ENCODE assay signal across 9 mouse cellular contexts in the genomic region with DNA sequence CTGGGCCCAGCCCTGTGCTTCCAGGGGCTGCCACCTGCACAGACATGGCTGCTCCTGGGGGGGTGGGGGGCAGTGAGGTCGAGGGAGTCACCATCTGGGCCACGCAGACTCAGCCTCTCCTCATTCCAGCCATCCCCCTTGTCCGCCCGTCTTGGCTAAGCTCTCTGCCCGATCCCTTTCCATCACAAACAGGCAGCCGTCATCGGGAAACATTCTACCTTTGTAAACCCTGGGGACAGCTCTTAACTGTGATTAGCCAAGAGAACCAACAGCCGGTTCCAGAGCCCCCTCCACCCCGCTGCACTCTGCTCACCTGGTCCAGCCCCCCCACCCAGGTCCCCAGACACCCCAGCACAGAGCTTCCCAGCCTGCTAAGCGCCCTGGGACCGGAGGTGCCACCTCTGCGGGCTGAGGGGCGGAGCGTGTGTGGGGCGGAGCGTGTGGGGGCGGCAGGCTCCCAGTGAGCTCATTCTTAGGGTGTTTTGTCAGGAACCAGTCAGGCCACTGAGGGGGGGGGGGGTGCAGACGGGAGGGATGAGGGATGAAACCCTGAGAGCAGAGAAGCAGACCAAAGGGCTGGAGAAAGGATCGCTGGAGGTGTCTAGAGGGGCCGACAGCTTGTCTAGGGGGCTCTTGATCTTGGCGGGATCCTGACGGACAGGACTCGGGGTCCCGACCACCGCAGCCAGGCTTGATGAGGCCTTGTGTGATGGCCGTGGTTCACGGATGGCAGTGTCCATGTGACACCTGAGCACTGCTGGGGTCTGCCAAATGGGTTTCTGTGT. TPM values are rescaled to one million over a fixed set of nuclear protein-coding genes. Genes with fewer than 3 reads are reported as not detected.
DNase-seq lines count a peak whose midpoint lies in the region; ATAC-seq and TF ChIP-seq lines count a peak whose summit lies in the region.
"Had no signal": no experiment of that assay in that cellular context is flagged by ENCODE, and none has a peak within 500 bp of the region (broad histone marks: within the 10 kb centered on the region; RNA-seq: fewer than 3 reads in every experiment).

No protein-coding gene starts in this region.

- ATAC-seq in hindbrain, embryonic 13.5 days (ENCODE audit: low FRiP score), result 0 out of 2 replicates have a peak, but pooled peaks have one; percentile 8
- no peak for ATAC-seq in limb, embryonic 15.5 days (ENCODE audit: insufficient number of reproducible peaks, low FRiP score, low TSS enrichment, low read depth)
- ATAC-seq in midbrain, embryonic 14.5 days (ENCODE audit: low FRiP score, low TSS enrichment), result no peak

- H3K9me3 ChIP-seq in embryonic facial prominence, embryonic 10.5 days, result peaks cover 9% of the 10 kb centered on the region
- H3K9me3 ChIP-seq in hindbrain, embryonic 13.5 days, result peaks cover 5% of the 10 kb centered on the region; the same call in 1 of the 2 replicates
- peaks cover 6% of the 10 kb centered on the region; the same call in 1 of the 2 replicates for H3K9me3 ChIP-seq in limb, embryonic 15.5 days
- peaks cover 5% of the 10 kb centered on the region; the same call in 1 of the 2 replicates for H3K9me3 ChIP-seq in midbrain, embryonic 14.5 days (ENCODE audit: control insufficient read depth, low read length)

- H3K4me2 ChIP-seq in hindbrain, embryonic 13.5 days, result peak overlapping the region; percentile 47
- H3K4me2 ChIP-seq in limb, embryonic 15.5 days, result peak overlapping the region; percentile 47
- H3K4me2 ChIP-seq in midbrain, embryonic 14.5 days (ENCODE audit: low read length), result peak overlapping the region; percentile 46

- H3K27me3 ChIP-seq in embryonic facial prominence, embryonic 10.5 days (replicated peaks; ENCODE audit: low read depth, poor library complexity, severe bottlenecking), result peaks cover 67% of the 10 kb centered on the region
- peaks cover 60% of the 10 kb centered on the region for H3K27me3 ChIP-seq in hindbrain, embryonic 13.5 days
- peaks cover 37% of the 10 kb centered on the region for H3K27me3 ChIP-seq in limb, embryonic 15.5 days
- H3K27me3 ChIP-seq in midbrain, embryonic 14.5 days (ENCODE audit: control insufficient read depth, insufficient read depth, low read length), result peaks cover 25% of the 10 kb centered on the region

- peak; percentile 38 for DNase-seq in gastrocnemius, adult 2 months
- DNase-seq in gastrocnemius, postnatal 10 days, result no peak
- peak; percentile 67 for DNase-seq in embryonic facial prominence, embryonic 10.5 days (ENCODE audit: low spot score)
- no peak for DNase-seq in midbrain, embryonic 14.5 days
- peak; percentile 61 for DNase-seq in urinary bladder, postnatal 25 days (ENCODE audit: low spot score)
- DNase-seq in right cerebral cortex, postnatal 4 days, result no peak

- H3K9ac ChIP-seq in hindbrain, embryonic 13.5 days, result peak overlapping the region; percentile 58; the same call in 1 of the 2 replicates
- H3K9ac ChIP-seq in limb, embryonic 15.5 days, result peak overlapping the region; percentile 14
- H3K9ac ChIP-seq in midbrain, embryonic 14.5 days (replicated peaks; ENCODE audit: low read length), result no peak overlapping the region

- intact Hi-C loops in gastrocnemius, adult 2 months (cut with DNase I), result loop anchor here (10.0 kb wide), 2 partner anchors 105 to 175 kb away; a partner anchor contains a TSS

- H3K4me3 ChIP-seq in gastrocnemius, adult 2 months, result peak overlapping the region; percentile 49
- peak overlapping the region; percentile 53 for H3K4me3 ChIP-seq in embryonic facial prominence, embryonic 10.5 days
- H3K4me3 ChIP-seq in hindbrain, embryonic 13.5 days, result peak overlapping the region; percentile 19
- peak overlapping the region; percentile 32 for H3K4me3 ChIP-seq in limb, embryonic 15.5 days
- 0 out of 2 replicates have a peak overlapping the region, but pooled peaks have one; percentile 10 for H3K4me3 ChIP-seq in midbrain, embryonic 14.5 days (replicated peaks; ENCODE audit: low read depth, low read length)

- peaks cover 22% of the 10 kb centered on the region for H3K4me1 ChIP-seq in embryonic facial prominence, embryonic 10.5 days
- H3K4me1 ChIP-seq in hindbrain, embryonic 13.5 days (replicated peaks), result peaks cover 19% of the 10 kb centered on the region
- H3K4me1 ChIP-seq in limb, embryonic 15.5 days, result peaks cover 24% of the 10 kb centered on the region
- 0 out of 2 replicates have a peak, but pooled peaks cover 10% of the 10 kb centered on the region for H3K4me1 ChIP-seq in midbrain, embryonic 14.5 days (ENCODE audit: control insufficient read depth, insufficient read depth, low read length)

- WGBS in embryonic facial prominence, embryonic 10.5 days, result 3% methylated on average over 27 of the region's 27 CpGs
- 3% methylated on average over 27 of the region's 27 CpGs for WGBS in hindbrain, embryonic 13.5 days
- 2% methylated on average over 26 of the region's 27 CpGs for WGBS in limb, embryonic 15.5 days
- 3% methylated on average over 27 of the region's 27 CpGs for WGBS in midbrain, embryonic 14.5 days

- H3K36me3 ChIP-seq in embryonic facial prominence, embryonic 10.5 days (replicated peaks), result peaks cover 16% of the 10 kb centered on the region
- H3K36me3 ChIP-seq in hindbrain, embryonic 13.5 days, result peaks cover 13% of the 10 kb centered on the region
- H3K36me3 ChIP-seq in limb, embryonic 15.5 days, result peaks cover 10% of the 10 kb centered on the region
- peaks cover 13% of the 10 kb centered on the region for H3K36me3 ChIP-seq in midbrain, embryonic 14.5 days (ENCODE audit: control insufficient read depth, insufficient read depth, low read length)

- TF ChIP-seq CTCF in gastrocnemius, adult 2 months (IDR thresholded peaks at IDR 0.05), result no peak

- H3K27ac ChIP-seq in gastrocnemius, adult 2 months, result no peak overlapping the region
- H3K27ac ChIP-seq in embryonic facial prominence, embryonic 10.5 days (replicated peaks), result 0 out of 2 replicates have a peak overlapping the region, but pooled peaks have one; percentile 10
- no peak overlapping the region for H3K27ac ChIP-seq in hindbrain, embryonic 13.5 days
- H3K27ac ChIP-seq in limb, embryonic 15.5 days, result no peak overlapping the region; the same call in 1 of the 2 replicates
- no peak overlapping the region for H3K27ac ChIP-seq in midbrain, embryonic 14.5 days (replicated peaks; ENCODE audit: low read depth, low read length)
- H3K27ac ChIP-seq: macrophage had no signal

RNA-seq across cellular contexts. Expression of a gene that starts 4.2 kb away (rescaled TPM):
- under 1 TPM; 0.18 to 0.39 TPM for total RNA-seq in gastrocnemius, adult 2 months (2021)
- under 1 TPM; 0.12 to 0.18 TPM for total RNA-seq in gastrocnemius, postnatal 10 days (2021)
- polyA plus RNA-seq in embryonic facial prominence, embryonic 10.5 days (2016; fragmentation: Nextera tagmentation; extraction: Ambion mirVana), result 7.9 and 8.8 TPM in 2 replicates
- polyA plus RNA-seq in hindbrain, embryonic 13.5 days (2015; fragmentation: Nextera tagmentation; extraction: Ambion mirVana), result 2.1 and 2.4 TPM in 2 replicates
- polyA plus RNA-seq in limb, embryonic 15.5 days (2015; fragmentation: Nextera tagmentation; extraction: Ambion mirVana), result 37.5 and 37.6 TPM in 2 replicates
- polyA plus RNA-seq in midbrain, embryonic 14.5 days (2014; fragmentation: Nextera tagmentation; extraction: Ambion mirVana), result 0.36 and 0.59 TPM in 2 replicates
- polyA plus RNA-seq: macrophage had no signal

RNA-seq across cellular contexts. Expression of a gene that starts 4.9 kb away (rescaled TPM):
- over 10,000 TPM; 32,173 to 47,719 TPM for total RNA-seq in gastrocnemius, adult 2 months (2021)
- over 10,000 TPM; 22,462 to 26,486 TPM for total RNA-seq in gastrocnemius, postnatal 10 days (2021)
- 0.20 TPM in 1 of 2 replicates, not detected in the other for polyA plus RNA-seq in embryonic facial prominence, embryonic 10.5 days (2016; fragmentation: Nextera tagmentation; extraction: Ambion mirVana)
- 0.81 and 0.87 TPM in 2 replicates for polyA plus RNA-seq in hindbrain, embryonic 13.5 days (2015; fragmentation: Nextera tagmentation; extraction: Ambion mirVana)
- polyA plus RNA-seq in limb, embryonic 15.5 days (2015; fragmentation: Nextera tagmentation; extraction: Ambion mirVana), result 139 and 815 TPM in 2 replicates
- 0.35 TPM in 1 of 2 replicates, not detected in the other for polyA plus RNA-seq in midbrain, embryonic 14.5 days (2014; fragmentation: Nextera tagmentation; extraction: Ambion mirVana)
- polyA plus RNA-seq: macrophage had no signal

RNA-seq across cellular contexts. Expression of a gene that starts 17.9 kb away (rescaled TPM):
- total RNA-seq in gastrocnemius, adult 2 months (2021), result 10 to 100 TPM in 1 of 2 experiments, 1 to 10 TPM in 1; 8.5 to 10.7 TPM
- 1 to 10 TPM; 7.7 to 9.7 TPM for total RNA-seq in gastrocnemius, postnatal 10 days (2021)
- 28.1 and 28.8 TPM in 2 replicates for polyA plus RNA-seq in embryonic facial prominence, embryonic 10.5 days (2016; fragmentation: Nextera tagmentation; extraction: Ambion mirVana)
- 20.9 and 28.4 TPM in 2 replicates for polyA plus RNA-seq in hindbrain, embryonic 13.5 days (2015; fragmentation: Nextera tagmentation; extraction: Ambion mirVana)
- polyA plus RNA-seq in limb, embryonic 15.5 days (2015; fragmentation: Nextera tagmentation; extraction: Ambion mirVana), result 14.0 and 14.9 TPM in 2 replicates
- polyA plus RNA-seq in midbrain, embryonic 14.5 days (2014; fragmentation: Nextera tagmentation; extraction: Ambion mirVana), result 21.6 and 27.9 TPM in 2 replicates

RNA-seq across cellular contexts. Expression of a gene that starts 40.1 kb away (rescaled TPM):
- 1 to 10 TPM; 2.1 to 4.9 TPM for total RNA-seq in gastrocnemius, adult 2 months (2021)
- 1 to 10 TPM; 2.7 to 2.8 TPM for total RNA-seq in gastrocnemius, postnatal 10 days (2021)
- polyA plus RNA-seq in embryonic facial prominence, embryonic 10.5 days (2016; fragmentation: Nextera tagmentation; extraction: Ambion mirVana), result 6.9 and 7.1 TPM in 2 replicates
- polyA plus RNA-seq in hindbrain, embryonic 13.5 days (2015; fragmentation: Nextera tagmentation; extraction: Ambion mirVana), result 1.4 and 2.2 TPM in 2 replicates
- polyA plus RNA-seq in limb, embryonic 15.5 days (2015; fragmentation: Nextera tagmentation; extraction: Ambion mirVana), result 20.0 and 24.8 TPM in 2 replicates
- 1.6 and 1.9 TPM in 2 replicates for polyA plus RNA-seq in midbrain, embryonic 14.5 days (2014; fragmentation: Nextera tagmentation; extraction: Ambion mirVana)

RNA-seq across cellular contexts. Expression of a gene that starts 40.4 kb away (rescaled TPM):
- 10 to 100 TPM; 11.4 to 11.5 TPM for total RNA-seq in gastrocnemius, adult 2 months (2021)
- total RNA-seq in gastrocnemius, postnatal 10 days (2021), result 1 to 10 TPM; 7.8 to 9.8 TPM
- 26.8 and 28.9 TPM in 2 replicates for polyA plus RNA-seq in embryonic facial prominence, embryonic 10.5 days (2016; fragmentation: Nextera tagmentation; extraction: Ambion mirVana)
- polyA plus RNA-seq in hindbrain, embryonic 13.5 days (2015; fragmentation: Nextera tagmentation; extraction: Ambion mirVana), result 20.9 and 22.1 TPM in 2 replicates
- polyA plus RNA-seq in limb, embryonic 15.5 days (2015; fragmentation: Nextera tagmentation; extraction: Ambion mirVana), result 32.9 and 34.2 TPM in 2 replicates
- 16.4 and 18.9 TPM in 2 replicates for polyA plus RNA-seq in midbrain, embryonic 14.5 days (2014; fragmentation: Nextera tagmentation; extraction: Ambion mirVana)

Comparison
In these comparisons a context has a peak if more than half of its experiments do, and no peak if none do; other contexts are left out.
1. DNase-seq: peak in gastrocnemius, adult 2 months (single experiment), embryonic facial prominence, embryonic 10.5 days (single experiment) and urinary bladder, postnatal 25 days (single experiment); none in gastrocnemius, postnatal 10 days (single experiment), midbrain, embryonic 14.5 days (single experiment) and right cerebral cortex, postnatal 4 days (single experiment).
2. RNA of a gene that starts 4.9 kb away (polyA plus RNA-seq): 139 to 815 TPM in limb, embryonic 15.5 days; 0.81 to 0.87 TPM in hindbrain, embryonic 13.5 days, 0.35 TPM in midbrain, embryonic 14.5 days and 0.20 TPM in embryonic facial prominence, embryonic 10.5 days; every median in the first group is over 10 times any median in the second.
3. Peak in every context shown above with its lines, with median percentiles within 50 percentile points of each other: H3K4me3 ChIP-seq and H3K4me2 ChIP-seq.